Mouse (Mus musculus) MEL (cell line): ENCODE results near the gene Yjefn3. TPM values are rescaled to one million over a fixed set of nuclear protein-coding genes. Genes with fewer than 3 reads are reported as not detected.

ENCODE experiments used
- DNase-seq: peaks from one replicate; pipeline ENCODE4 v3.0.0; 2011; ENCODE audit warnings: low read depth, low spot score
- H3K27ac ChIP-seq: 2 replicates; pipeline ENCODE4 v1.5.1; 2012; ENCODE audit warnings: low read depth, mild to moderate bottlenecking, control low read depth, low read length, moderate library complexity; ENCODE audit not compliant: control insufficient read depth
- H3K27me3 ChIP-seq, 2 experiments: fragments of 150-350 bp in 1 of 2; sonication (generic) in 1 of 2; 2 replicates each; pipeline ENCODE4 v1.6.1; 2012; ENCODE audit warnings: low read length in 2 of 2, mild to moderate bottlenecking in 2 of 2, improper control_type of control experiment in 1 of 2, moderate library complexity in 1 of 2; ENCODE audit not compliant: insufficient read depth in 2 of 2, control insufficient read depth in 1 of 2
- H3K36me3 ChIP-seq, 2 experiments: 2 replicates each; pipeline ENCODE4 v1.6.1; 2012 to 2014; ENCODE audit warnings: low read length in 2 of 2, improper control_type of control experiment in 1 of 2, inconsistent platforms in 1 of 2, mild to moderate bottlenecking in 1 of 2; ENCODE audit not compliant: insufficient read depth in 2 of 2, control insufficient read depth in 1 of 2
- H3K4me1 ChIP-seq, 2 experiments: fragments of 150-350 bp in 1 of 2; sonication (generic) in 1 of 2; 2 replicates each; pipeline ENCODE4 v1.6.1; 2012; ENCODE audit warnings: low read length in 2 of 2, improper control_type of control experiment in 1 of 2, mild to moderate bottlenecking in 1 of 2; ENCODE audit not compliant: insufficient read depth in 2 of 2, control insufficient read depth in 1 of 2
- H3K4me3 ChIP-seq, 2 experiments: fragments of 150-350 bp in 1 of 2; sonication (generic) in 1 of 2; 2 replicates each; pipeline ENCODE4 v1.5.1; 2012; ENCODE audit warnings: low read depth in 2 of 2, low read length in 2 of 2, mild to moderate bottlenecking in 2 of 2, moderate library complexity in 2 of 2, control low read depth in 1 of 2, improper control_type of control experiment in 1 of 2; ENCODE audit not compliant: control insufficient read depth in 1 of 2, insufficient read depth in 1 of 2
- H3K79me2 ChIP-seq: 2 replicates; pipeline ENCODE4 v1.6.1; 2012; ENCODE audit warnings: mild to moderate bottlenecking, low read length, moderate library complexity; ENCODE audit not compliant: control insufficient read depth, poor library complexity, insufficient read depth
- H3K9ac ChIP-seq: 2 replicates; pipeline ENCODE4 v1.6.1; 2012; ENCODE audit warnings: low read depth, mild to moderate bottlenecking, control low read depth, low read length, moderate library complexity; ENCODE audit not compliant: control insufficient read depth, poor library complexity, severe bottlenecking
- H3K9me3 ChIP-seq: fragments of 150-350 bp; sonication (generic); replicated peaks from 2 replicates; pipeline ENCODE4 v1.6.1; 2012; ENCODE audit warnings: mild to moderate bottlenecking, low read length, improper control_type of control experiment, moderate library complexity; ENCODE audit not compliant: insufficient read depth
- BHLHE40 ChIP-seq: IDR thresholded peaks from 2 replicates; pipeline ENCODE4 v1.6.1; 2012; ENCODE audit warnings: low read depth, mild to moderate bottlenecking, inconsistent platforms, low read length, improper control_type of control experiment, borderline replicate concordance
- CHD1 ChIP-seq: IDR thresholded peaks from 2 replicates; pipeline ENCODE4 v1.6.1; 2012; ENCODE audit warnings: low read depth, mild to moderate bottlenecking, inconsistent platforms, low read length, improper control_type of control experiment
- CHD2 ChIP-seq: IDR thresholded peaks from 2 replicates; pipeline ENCODE4 v1.6.1; 2011; ENCODE audit warnings: low read length, improper control_type of control experiment
- E2F4 ChIP-seq: IDR thresholded peaks from 2 replicates; pipeline ENCODE4 v1.6.1; 2011; ENCODE audit warnings: low read depth, low read length, improper control_type of control experiment, borderline replicate concordance
- ELF1 ChIP-seq: IDR thresholded peaks from 2 replicates; pipeline ENCODE4 v1.6.1; 2014; ENCODE audit warnings: low read depth, mild to moderate bottlenecking, inconsistent platforms, low read length, improper control_type of control experiment, moderate library complexity
- GABPA ChIP-seq: IDR thresholded peaks from 2 replicates; pipeline ENCODE4 v1.6.1; 2012; ENCODE audit warnings: low read depth, mild to moderate bottlenecking, inconsistent platforms, low read length, improper control_type of control experiment, moderate library complexity
- HCFC1 ChIP-seq: IDR thresholded peaks from 2 replicates; pipeline ENCODE4 v1.6.1; 2012; ENCODE audit warnings: low read depth, mild to moderate bottlenecking, inconsistent platforms, low read length, improper control_type of control experiment, moderate library complexity
- MAZ ChIP-seq: IDR thresholded peaks from 2 replicates; pipeline ENCODE4 v1.6.1; 2012; ENCODE audit warnings: low read depth, mild to moderate bottlenecking, inconsistent platforms, low read length, improper control_type of control experiment
- MYC ChIP-seq: IDR thresholded peaks from 2 replicates; pipeline ENCODE4 v1.6.1; 2011; ENCODE audit warnings: low read depth, mild to moderate bottlenecking, low read length, improper control_type of control experiment, moderate library complexity
- POLR2A ChIP-seq, 2 experiments: IDR thresholded peaks; 2 replicates each; pipeline ENCODE4 v1.6.1; 2011 to 2012; ENCODE audit warnings: low read length in 2 of 2, mild to moderate bottlenecking in 2 of 2, control low read depth in 1 of 2, improper control_type of control experiment in 1 of 2, low read depth in 1 of 2, moderate library complexity in 1 of 2; ENCODE audit not compliant: control insufficient read depth in 1 of 2, insufficient read depth in 1 of 2, poor library complexity in 1 of 2
- POLR2AphosphoS2 ChIP-seq: IDR thresholded peaks from 2 replicates; pipeline ENCODE4 v1.6.1; 2011; ENCODE audit warnings: low read length, improper control_type of control experiment
- POLR2AphosphoS5 ChIP-seq: IDR thresholded peaks from 2 replicates; pipeline ENCODE4 v1.6.1; 2012; ENCODE audit warnings: low read depth, borderline replicate concordance, mild to moderate bottlenecking, inconsistent platforms, low read length, moderate library complexity, mixed read lengths
- RAD21 ChIP-seq: IDR thresholded peaks from 2 replicates; pipeline ENCODE4 v1.6.1; 2011; ENCODE audit warnings: mild to moderate bottlenecking, low read depth, low read length, improper control_type of control experiment
- SMC3 ChIP-seq: IDR thresholded peaks from 2 replicates; pipeline ENCODE4 v1.6.1; 2011; ENCODE audit warnings: low read depth, low read length, improper control_type of control experiment
- TBP ChIP-seq: IDR thresholded peaks from 2 replicates; pipeline ENCODE4 v1.8.0; 2011; ENCODE audit warnings: low read depth, low read length, improper control_type of control experiment
- TCF12 ChIP-seq: IDR thresholded peaks from 2 replicates; pipeline ENCODE4 v1.6.1; 2014; ENCODE audit warnings: low read depth, mild to moderate bottlenecking, inconsistent platforms, low read length, improper control_type of control experiment, moderate library complexity
- UBTF ChIP-seq: IDR thresholded peaks from 2 replicates; pipeline ENCODE4 v1.6.1; 2012; ENCODE audit warnings: low read depth, mild to moderate bottlenecking, inconsistent platforms, low read length, improper control_type of control experiment, moderate library complexity, borderline replicate concordance; ENCODE audit not compliant: insufficient read depth
- USF2 ChIP-seq, 2 experiments: IDR thresholded peaks; 2 replicates each; pipeline ENCODE4 v1.6.1; 2011 to 2012; ENCODE audit warnings: improper control_type of control experiment in 2 of 2, low read length in 2 of 2, borderline replicate concordance in 1 of 2, inconsistent platforms in 1 of 2, low read depth in 1 of 2, mild to moderate bottlenecking in 1 of 2; ENCODE audit not compliant: insufficient read depth in 1 of 2
- ZC3H11A ChIP-seq: IDR thresholded peaks from 2 replicates; pipeline ENCODE4 v1.6.1; 2012; ENCODE audit warnings: low read depth, mild to moderate bottlenecking, inconsistent platforms, low read length, improper control_type of control experiment
- ZMIZ1 ChIP-seq: IDR thresholded peaks from 2 replicates; pipeline ENCODE4 v1.6.1; 2012; ENCODE audit warnings: low read depth, mild to moderate bottlenecking, inconsistent platforms, low read length, improper control_type of control experiment, moderate library complexity
- ZNF384 ChIP-seq: IDR thresholded peaks from 2 replicates; pipeline ENCODE4 v1.6.1; 2012; ENCODE audit warnings: low read depth, mild to moderate bottlenecking, inconsistent platforms, low read length, improper control_type of control experiment
- polyA plus RNA-seq, 2 experiments: library from polyadenylated mRNA; stranded (reverse) in 1 of 2; unstranded in 1 of 2; fragments of >175 nt in 1 of 2; fragments of >200 nt in 1 of 2; gene quantifications; 2 replicates each; pipeline versions ENCODE4 v1.2.1 to v1.2.4; 2012; ENCODE audit warnings: low replicate concordance in 2 of 2, low read depth in 1 of 2; ENCODE audit not compliant: insufficient read length in 2 of 2, insufficient read depth in 1 of 2, missing spikeins in 1 of 2
- total RNA-seq: library from RNA; depleted of rRNA; stranded (reverse); fragments of 300-350 nt; gene quantifications from 2 replicates; pipeline ENCODE4 v1.2.3, GENCODE M21; 2012

Yjefn3 gene
- total and polyA plus RNA-seq, 3 experiments = 5.3 to 8.2 TPM; not detected in 1

DNA sequence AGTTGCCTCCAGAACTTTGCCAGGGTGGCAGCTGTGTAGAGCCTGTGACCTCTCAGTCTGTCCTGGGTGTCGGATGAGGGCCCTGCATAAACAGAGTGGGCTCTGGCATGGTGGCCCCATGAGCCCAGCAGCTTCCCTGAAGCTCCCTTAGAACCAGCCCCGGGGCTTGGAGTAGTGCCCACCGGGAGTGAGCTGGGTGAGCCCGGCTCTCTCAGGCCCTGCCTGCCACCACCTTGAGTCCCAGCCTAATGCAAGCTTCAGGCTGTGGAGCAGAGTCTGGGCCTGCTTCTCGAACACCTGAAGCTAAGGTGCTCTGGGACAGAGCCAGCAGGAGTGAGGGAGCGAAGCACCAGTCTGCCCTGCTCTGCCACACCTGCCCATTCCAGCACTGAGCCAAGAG, 31.6 kb downstream of the Yjefn3 start:
- Histone ChIP-seq H3K4me1 (peaks cover 0 to 5% of the 10 kb centered on the region in 2 experiments; a peak in 2 of 4 replicates), H3K79me2 (no peaks in the 10 kb centered on the region), H3K4me3 (no peak overlapping the region), H3K9ac (no peak overlapping the region), H3K27ac (no peak overlapping the region), H3K36me3 (no peaks in the 10 kb centered on the region), H3K9me3 (no peaks in the 10 kb centered on the region), H3K27me3 (no peaks in the 10 kb centered on the region)
- TF ChIP-seq USF2 (IDR thresholded peaks at IDR 0.05; ENCODE audit: borderline replicate concordance in 1 of 2, insufficient read depth in 1 of 2, low read depth in 1 of 2, low read length in 2 of 2) (no peak), GABPA (no peak), E2F4 (no peak)
- no peak for DNase-seq

DNA sequence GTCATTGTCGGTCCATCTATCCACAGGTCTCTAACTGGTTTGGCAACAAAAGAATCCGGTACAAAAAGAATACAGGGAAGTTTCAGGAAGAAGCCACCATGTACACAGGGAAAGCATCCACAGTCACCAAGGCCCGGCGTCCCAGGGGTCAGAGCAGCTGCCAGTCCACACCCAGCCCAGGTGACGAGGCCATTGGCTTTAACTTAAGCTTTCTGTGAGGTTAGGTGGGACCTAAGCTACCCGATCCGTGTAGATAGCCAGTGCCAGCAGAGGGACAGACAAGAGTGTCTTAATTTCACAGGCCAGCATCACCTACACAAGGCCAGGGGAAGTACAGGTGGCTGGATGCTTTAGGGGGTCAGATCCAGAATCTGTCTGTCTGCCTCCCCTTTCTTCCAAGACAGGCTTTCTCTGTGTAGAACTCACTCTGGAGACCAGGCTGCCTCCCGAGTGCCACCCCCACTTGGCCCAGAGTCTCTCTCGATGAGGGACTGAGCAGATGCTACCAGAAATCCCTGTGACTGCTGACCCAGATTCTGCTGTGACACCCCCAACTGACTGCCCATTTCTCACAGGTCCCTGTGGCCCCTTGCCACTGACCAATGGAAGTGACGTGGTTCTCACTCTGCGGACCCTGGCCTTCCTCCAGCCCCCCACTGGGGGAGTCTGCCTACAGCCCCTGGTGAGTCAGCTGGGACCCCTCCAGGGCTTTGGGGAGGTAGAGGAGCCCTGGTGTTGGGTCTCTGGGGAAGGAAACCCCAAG, 32.3 kb downstream of the Yjefn3 start:
- H3K79me2 ChIP-seq = no peaks in the 10 kb centered on the region
- no peak overlapping the region for H3K9ac ChIP-seq
- H3K4me1 ChIP-seq = peaks cover 0 to 5% of the 10 kb centered on the region in 2 experiments; a peak in 2 of 4 replicates
- TF ChIP-seq CHD2 (no peak), CHD1 (no peak), MAZ (no peak), E2F4 (no peak), POLR2AphosphoS5 (no peak), POLR2AphosphoS2 (no peak), POLR2A (IDR thresholded peaks at IDR 0.05; ENCODE audit: control insufficient read depth in 1 of 2, insufficient read depth in 1 of 2, low read depth in 1 of 2, low read length in 2 of 2, poor library complexity in 1 of 2) (no peak), BHLHE40 (no peak), ELF1 (no peak), MYC (no peak), TBP (no peak), UBTF (no peak), GABPA (no peak), ZC3H11A (no peak), TCF12 (no peak), ZMIZ1 (no peak), RAD21 (no peak), HCFC1 (no peak), SMC3 (no peak), ZNF384 (no peak)
- no peaks in the 10 kb centered on the region for H3K9me3 ChIP-seq
- H3K27ac ChIP-seq = no peak overlapping the region
- no peak for DNase-seq
- H3K27me3 ChIP-seq = no peaks in the 10 kb centered on the region
- no peak overlapping the region for H3K4me3 ChIP-seq
- H3K36me3 ChIP-seq = no peaks in the 10 kb centered on the region
